Mouse (Mus musculus): ENCODE data around the gene Sar1a.

Gene Sar1a

GRCm38 (mm10) chr10:61680015-61680913 is at the start of gene Sar1a:
TSS of gene Sar1a (plus strand) at chr10:61680299.
- DNase-seq, result peak; percentile 98

GRCm38 (mm10) chr10:61632445-61632844 is 47.7 kb upstream of the Sar1a start:
- no peak for DNase-seq

- no peak for DNase-seq
These were observed 43.0 kb upstream of the Sar1a start for GRCm38 (mm10) chr10:61637055-61637454.

GRCm38 (mm10) chr10:61640363-61640762 is 39.7 kb upstream of the Sar1a start:
- no peak for DNase-seq

DNA sequence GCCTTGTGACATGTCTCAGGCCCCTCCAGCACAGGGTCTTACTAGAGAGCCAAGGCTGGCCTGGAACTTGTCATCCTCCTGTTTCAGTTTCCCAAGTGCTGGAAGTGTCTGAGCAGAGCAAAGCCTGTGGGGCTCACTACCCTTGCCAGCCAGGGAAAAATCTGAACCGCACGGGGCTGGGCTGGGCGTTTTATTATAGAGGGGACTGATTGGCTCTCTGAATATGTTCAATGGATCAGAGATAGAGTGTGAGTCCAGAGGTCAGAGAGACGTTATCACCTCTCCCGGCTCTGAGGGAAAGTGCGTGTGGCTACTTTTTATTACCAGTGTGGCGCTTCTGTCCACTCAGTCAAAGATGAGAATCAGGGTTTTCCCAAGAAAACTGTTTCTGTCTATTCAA is 33.5 kb upstream of the Sar1a start:
- DNase-seq, result no peak

DNA sequence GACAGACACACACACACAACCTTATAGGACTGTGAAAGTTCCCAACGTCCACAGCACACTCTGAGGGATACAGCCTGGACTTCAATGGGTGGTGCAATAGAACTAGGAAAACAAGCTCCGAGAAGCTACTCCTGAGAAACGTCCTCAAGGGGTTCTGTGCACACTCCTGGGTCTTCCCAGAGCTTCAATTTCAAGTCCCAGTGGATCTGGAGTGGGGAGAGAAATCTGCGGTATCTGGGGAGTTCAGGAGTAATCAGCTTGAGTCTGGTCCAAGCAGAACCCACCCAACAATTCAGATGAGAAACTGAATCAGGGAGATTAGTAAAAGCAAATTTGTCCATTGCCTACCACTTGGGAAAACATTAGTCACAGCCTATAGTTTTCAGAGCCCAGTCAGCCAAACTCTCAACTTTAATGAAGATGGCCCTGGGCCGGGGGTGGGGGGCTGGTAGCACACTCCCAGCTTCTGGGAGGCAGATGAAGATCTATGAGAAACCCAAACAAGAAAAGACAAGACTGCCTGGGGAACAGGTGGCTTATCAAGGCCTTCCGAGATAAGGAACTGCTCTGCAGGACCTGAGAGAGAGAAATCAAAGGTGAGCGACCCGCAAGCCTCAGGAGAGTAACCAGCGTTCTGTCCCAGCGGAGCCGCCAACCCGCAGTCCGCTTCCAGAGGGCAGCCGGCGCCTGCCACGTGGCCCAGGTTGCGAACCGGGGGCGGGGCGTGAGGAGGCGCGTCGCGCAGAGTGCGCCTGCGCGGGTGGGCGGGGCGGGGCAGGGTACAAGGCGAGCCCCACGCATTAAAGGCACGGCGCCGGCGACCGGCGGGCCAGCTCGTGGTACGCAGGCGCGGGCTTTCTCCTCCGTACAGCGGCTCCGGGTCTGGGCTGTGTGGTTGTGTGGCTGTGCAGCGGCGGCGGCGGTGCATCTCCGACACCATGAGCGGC is 32.0 kb upstream of the Sar1a start, which contains the start of gene Ppa1:
Gene Ppa1 (plus strand): TSS at position 763 of the 947 bp plus-strand sequence.
- DNase-seq, result peak; percentile 78 to 85

- DNase-seq, result no peak
These were observed 31.1 kb upstream of the Sar1a start for GRCm38 (mm10) chr10:61648737-61649645.

DNA sequence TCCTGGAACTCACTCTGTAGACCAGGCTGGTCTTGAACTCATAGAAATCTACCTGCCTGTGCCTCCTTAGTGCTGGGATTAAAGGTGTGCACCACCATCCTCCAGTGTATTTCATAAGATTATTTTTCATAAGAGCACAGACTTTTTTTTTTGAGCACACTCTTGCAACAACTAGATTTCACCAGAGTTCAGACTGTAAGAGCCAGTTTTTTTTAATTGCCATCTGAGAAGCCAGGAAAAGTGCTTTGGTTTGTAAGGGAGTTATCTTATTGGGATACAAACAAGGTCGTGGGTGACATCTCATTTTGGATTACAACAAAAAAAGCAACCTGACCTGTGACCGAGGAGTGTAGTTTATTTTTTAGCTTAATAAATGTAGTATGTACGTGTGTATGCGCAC is 26.0 kb upstream of the Sar1a start:
- no peak for DNase-seq

DNA sequence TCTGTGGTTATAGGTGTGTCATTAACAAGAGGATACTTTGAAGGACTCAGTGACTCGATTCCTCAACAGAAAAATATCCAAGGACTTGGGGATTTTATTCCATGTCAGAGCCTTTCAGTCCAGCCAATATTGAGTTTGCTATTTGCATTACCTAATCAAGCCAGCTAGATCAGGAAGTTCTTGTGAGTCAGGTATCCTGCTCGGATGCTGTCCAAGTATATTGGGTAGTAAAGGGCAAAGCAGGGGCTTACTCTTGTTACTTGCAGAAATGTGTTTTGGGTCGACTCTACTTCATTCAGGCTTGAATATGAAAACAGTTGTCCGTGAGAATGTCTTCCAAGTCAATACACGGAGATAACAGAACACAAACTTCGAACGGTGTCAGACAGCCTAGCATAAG is 25.4 kb upstream of the Sar1a start:
- no peak for DNase-seq

- DNase-seq, result no peak
These were observed 24.9 kb upstream of the Sar1a start for GRCm38 (mm10) chr10:61655188-61655587.

- no peak for DNase-seq
These were observed 22.9 kb upstream of the Sar1a start for GRCm38 (mm10) chr10:61656928-61657882.

DNA sequence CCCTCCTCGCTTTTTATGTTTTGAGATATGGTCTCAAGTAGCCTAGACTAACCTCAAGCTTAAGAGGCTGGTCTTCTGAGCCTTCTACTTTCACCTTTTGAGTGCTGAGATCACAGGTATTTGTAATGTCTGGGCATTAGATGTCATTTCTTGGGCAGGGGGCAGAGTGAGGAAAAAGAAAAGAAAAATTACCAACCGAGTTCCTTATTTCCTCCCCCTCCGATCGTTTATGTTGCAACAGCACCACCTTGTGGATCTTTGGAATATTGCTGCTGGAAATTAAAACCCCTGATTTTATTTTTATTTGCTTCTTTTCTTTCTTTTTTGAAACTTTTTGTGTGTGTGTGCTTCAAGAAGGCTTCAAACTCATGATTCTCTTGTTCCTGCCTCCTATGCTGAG is 22.1 kb upstream of the Sar1a start:
- peak in 1 of 2 experiments; percentile 14 for DNase-seq

- no peak for DNase-seq
These were observed 18.2 kb upstream of the Sar1a start for GRCm38 (mm10) chr10:61661887-61662286.

DNA sequence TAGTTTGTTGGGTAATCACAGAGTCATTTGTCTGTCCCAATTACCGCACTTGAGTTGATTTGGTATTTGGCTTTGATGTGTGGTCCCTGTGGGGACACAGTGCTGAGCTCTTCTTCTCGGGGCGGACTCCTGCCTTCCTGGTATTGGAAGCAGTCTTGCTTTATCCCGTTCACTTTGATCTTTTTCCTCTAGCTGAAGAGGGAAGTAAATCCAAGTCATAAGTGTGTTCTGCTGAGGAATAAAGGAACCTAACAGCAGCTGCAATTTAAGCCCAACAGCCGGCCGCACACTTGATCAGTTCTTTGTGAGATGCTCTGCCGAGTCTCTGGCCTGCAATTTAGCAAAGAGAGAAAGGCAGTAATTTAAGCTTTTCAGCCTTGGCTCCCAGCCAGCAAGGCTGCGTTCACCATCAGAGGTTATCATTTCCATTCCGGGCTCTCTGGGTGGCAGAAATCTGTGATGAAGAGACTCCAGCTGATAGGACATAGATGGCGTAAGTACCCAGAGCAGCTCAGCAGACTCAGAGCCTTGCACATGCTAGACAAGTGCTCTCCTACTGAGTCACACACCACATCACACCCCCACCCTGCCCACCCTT is 17.6 kb upstream of the Sar1a start:
- DNase-seq, result no peak

DNA sequence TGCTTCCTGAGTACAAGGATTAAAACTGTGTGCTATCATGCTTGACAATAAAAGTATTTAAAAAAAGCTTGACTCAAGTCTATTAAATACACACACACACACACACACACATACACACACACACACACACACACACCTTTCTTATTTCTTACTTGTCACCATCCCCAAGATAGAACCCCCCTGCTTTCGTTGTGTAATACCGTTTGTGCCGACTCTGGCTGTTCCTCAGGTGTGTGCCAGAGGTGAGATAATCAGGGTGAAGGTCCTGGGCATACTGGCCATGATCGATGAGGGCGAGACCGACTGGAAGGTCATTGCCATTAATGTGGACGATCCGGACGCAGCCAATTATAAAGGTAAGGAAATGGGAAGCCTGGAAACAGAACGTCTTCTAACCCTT is 15.0 kb upstream of the Sar1a start:
- DNase-seq, result no peak

GRCm38 (mm10) chr10:61665651-61666050 is 14.4 kb upstream of the Sar1a start:
- DNase-seq, result no peak

DNA sequence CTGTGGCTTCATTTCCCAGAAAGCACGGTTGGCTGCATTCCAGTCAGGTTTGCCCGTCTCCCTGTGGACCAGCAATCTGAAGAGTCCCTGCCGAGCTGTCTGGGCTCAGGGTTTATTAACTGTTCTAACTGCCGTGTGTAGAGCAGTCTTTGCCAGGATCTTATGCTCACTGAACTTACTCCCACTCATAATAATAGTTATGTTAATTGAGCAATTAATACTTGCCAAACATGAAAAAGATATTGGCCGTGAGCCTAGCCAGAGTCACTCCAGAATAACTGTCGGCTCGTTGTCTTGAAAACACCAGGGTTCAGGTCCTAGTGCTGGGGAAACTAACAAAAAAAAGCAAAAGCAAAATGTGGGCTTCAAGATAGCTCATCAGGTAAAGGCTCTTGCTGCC is 10.8 kb upstream of the Sar1a start:
- DNase-seq, result no peak

- DNase-seq, result no peak
These were observed 10.2 kb upstream of the Sar1a start for GRCm38 (mm10) chr10:61669896-61670295.

DNA sequence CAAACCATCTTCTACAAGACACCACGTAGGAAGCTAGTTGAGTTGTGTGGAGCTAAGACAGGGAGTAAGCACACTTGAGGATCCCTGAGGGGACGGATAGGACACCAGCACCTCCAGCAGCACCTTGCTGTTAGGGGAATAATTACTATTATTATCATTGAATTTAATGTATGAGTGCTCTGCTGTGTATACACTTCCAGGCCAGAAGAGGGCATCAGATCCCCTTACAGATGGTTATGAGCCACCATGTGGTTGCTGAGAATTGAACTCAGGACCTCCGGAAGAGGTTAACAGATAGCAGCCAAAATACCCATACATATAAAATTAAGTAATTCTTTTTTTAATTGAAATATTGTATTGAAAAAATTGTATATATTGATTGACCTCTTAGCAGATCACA is 9.3 kb upstream of the Sar1a start:
- DNase-seq, result no peak

- no peak for DNase-seq
These were observed 4.2 kb upstream of the Sar1a start for GRCm38 (mm10) chr10:61675935-61676334.

DNA sequence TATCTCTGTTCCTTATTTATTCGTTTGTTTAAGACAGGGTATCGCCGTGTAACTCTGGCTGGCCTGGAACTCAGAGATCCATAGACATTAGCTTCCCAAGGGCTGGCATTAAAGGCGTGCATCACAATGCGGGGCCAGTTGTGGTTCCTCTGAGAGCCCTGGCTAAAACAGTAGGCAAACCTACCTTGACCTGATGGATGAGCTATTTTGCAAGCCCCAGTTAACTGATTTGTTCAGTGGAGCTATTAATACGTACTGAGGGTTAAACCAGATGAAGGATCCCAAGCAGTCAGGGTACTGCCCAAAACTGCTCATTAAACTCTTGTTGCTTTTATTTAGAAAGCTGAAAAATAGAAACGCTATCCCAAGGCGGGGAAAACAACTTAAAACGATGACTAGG is 554 bp upstream of the Sar1a start:
- no peak for DNase-seq
